Mouse (Mus musculus) right cerebral cortex, postnatal 36 days (tissue): ENCODE results near the gene Tbc1d17.

Source experiments
- DNase-seq, 2 experiments: peaks; one replicate each; pipeline ENCODE4 v3.0.0; 2022; ENCODE audit warnings: low spot score in 2 of 2, mixed read lengths in 1 of 2

Gene Tbc1d17

DNA sequence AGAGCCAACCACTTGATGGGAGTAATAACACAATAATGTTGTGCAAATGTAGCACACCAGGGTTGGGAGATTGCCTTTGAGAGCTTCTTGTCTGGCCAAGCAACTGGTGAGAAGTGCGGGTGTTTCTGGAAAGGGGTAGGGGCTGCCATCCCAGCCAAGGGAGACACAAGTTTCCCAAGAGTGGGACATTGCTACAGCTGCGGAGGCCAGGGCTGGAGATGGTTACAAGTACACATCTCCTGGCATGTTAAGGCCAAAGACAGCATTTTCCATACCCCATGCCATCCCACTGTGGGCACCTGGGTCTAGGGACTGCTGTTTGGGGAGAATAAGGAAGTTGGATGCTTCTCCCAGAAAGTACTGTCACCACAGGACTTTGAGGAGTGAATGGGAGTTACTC, 4.2 kb upstream of the Tbc1d17 start:
- no peak for DNase-seq

DNA sequence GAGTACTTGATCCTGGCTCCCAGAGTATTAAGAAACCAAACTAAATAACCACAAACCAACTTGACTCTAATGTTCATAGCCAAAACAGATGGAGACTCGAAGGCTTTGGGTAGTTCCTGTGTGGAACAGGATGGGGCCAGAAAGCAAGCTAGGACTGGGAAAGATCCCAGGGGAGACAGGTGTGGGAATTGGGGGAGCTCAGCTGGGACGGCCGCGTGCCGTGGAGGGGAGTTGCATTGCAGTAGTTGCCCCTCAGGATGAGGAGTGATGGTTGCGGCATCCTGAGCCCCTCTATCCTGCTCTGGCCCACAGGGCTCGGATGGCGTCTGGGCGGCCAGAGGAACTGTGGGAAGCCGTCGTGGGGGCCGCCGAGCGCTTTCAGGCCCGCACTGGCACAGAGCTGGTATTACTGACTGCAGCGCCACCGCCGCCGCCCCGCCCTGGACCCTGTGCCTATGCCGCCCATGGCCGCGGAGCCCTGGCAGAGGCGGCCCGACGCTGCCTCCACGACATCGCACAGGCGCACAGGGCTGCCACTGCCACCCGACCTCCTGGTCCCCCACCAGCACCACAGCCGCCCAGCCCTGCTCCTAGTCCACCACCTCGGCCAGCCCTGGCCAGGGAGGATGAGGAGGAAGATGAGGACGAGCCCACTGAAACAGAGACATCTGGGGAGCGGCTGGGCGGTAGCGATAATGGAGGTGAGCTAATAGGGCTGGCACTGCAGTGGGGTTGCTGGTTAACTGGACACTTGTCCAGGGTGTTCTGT, 3.6 kb upstream of the Tbc1d17 start:
- no peak for DNase-seq

DNA sequence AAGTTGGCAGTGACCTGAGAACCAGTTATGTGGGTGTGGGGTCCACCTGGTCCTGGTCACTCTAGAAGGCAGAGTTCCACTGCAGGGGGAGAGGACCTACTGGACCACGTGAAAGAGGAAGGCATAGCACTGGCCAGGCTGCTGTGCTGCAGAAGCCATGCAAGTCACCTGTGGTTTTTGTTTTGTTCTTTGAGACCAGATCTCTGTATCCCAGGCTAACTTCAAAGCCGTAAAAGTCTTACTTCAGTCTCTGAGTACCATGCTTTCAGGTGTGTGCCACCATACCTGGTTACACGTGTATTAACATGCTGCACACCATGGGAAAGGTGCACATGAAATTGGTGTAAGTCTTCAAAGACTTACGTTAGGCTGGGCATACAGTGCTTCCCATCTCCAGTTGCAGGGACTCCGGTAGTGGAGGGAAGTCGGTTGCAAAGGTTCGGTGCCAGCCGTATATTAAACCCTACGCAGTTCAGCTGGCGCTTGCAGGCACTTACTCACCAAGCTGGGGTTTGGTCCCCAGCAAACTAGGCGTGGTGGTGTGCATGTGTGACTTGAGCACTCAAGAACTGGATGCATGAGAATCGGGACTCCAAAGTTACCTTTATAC, 2.9 kb upstream of the Tbc1d17 start:
- DNase-seq: no peak

DNA sequence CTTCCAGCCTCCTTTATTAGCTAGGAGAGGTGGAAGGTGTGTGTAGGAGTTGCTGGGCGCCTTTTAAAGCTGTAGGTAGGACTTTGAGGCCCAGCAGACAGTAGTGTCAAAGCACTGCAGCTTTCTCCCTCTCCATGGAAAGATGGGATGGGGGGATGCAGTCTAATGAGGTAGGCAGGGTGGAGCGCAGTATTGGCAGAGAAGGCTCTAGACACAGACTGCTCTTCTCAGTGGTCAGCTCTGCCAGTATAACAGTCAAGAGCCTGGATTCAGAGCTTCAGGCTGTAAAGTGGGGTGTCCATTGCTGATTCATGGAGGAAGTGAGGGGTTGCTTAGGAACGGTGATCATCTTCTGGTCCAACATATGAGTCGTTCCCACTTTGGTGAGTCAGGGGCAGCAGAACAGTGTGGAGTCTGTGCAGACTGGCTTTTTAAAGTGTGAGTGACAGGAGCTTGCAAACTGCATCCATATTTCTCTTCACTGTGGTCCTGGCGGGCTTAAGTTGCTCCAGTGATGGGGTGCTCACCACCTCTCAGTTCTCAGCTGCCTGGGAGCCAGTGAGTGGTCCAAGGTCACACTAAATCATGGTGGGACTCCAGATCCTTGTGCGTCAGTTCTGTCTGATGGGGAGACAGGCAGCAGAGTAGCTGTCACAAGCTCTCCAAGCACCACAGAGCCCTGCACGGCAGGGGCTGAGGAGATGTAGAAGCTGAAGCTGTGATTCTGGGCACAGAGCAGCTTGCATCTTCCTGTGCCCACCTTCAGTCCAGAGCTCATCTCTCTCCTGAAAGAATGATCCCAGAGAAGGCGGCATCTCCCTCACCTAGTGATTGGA, 2.1 kb upstream of the Tbc1d17 start:
- DNase-seq: no peak

DNA sequence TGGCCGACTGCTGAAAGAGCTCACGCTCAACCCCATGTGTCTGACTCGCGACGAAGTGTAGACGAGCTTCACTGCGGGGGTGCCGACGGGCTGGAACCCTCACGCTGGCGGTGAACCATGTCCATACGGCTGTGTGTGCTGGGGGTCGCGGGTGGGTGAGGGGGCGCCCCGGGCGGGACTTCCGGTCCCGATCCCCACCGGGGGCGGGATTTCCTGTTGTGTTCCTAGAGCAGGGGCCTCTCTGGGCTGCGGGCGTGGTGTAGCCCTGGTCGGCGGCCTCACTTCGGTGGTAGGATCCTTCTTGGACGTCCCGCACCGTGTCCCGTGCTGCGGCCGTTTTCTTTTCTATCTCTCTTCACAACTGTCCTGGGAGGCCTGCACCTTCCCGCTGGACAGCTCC, 1.3 kb upstream of the Tbc1d17 start:
- DNase-seq: peak; percentile 70

DNA sequence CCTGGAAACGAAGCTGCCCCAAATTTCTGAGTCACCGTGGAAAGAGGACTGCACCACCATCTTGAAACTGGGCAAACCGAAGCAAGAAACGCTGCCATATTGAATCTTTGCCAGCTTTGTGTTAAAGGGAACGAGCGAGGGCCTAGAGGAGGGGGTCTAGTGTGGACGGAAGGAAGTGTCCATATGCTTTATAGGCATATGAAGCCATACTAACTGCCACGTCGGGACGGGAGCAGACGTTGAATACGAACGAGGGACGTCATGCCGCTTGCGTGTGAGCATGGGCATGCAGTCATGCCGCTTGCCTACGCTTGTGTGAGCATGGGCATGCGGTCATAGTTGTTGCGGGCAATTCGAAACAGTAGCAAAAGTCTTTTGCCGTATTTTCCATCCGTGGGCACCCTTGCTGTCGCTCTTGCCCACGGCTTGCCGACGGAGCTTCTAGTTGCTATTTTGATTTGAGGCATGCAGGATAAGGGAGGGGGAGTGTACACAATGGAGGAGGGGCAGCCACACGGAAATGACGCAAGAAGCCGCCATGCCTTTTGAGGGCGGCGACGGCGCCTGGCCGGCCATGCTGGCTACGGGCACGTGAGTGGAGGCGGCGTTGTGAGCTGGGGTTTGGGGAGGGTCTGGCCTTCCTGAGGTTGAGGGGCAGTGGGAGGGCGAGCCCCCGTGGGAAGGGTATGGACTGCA, 685 bp upstream of the Tbc1d17 start:
- peak; percentile 90 to 91 for DNase-seq

DNA sequence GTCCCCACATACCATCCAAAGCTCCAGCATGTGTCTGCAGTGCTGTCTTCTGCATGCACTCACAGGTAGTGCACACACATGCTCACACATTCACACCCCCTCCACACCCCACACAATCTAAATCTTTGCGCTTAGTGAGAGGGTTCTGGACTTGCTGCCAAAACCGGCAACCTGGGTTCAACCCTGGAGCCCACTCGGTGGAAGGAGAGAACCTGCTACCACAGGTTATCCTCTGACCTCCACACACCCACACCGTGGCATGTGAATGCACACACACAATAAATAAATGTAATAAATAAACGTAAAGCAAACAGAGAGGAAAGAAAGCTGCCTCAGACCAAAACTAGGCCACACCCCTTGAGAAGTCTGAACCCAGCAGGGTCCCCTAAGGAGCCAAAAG, 1.1 kb downstream of the Tbc1d17 start:
- no peak for DNase-seq

DNA sequence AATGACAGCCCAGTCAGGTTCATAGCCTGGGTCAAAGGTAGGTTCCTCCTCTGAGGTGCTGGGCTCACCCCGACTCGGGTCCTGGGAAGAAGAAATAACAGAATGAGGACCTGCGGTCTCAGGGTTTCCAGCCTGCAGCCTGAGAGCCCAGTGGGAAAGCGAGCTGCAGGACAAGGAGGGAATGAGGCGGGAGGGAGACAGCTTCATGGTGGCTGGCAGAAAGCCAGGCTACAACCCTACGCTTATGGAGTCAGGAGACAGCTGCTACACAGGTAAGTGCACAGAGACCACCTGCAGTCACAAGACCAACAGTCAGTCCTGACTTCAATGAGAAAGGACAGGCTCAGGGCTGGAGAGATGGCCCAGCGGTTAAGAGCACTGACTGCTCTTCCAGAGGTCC, 2.1 kb downstream of the Tbc1d17 start:
- no peak for DNase-seq

DNA sequence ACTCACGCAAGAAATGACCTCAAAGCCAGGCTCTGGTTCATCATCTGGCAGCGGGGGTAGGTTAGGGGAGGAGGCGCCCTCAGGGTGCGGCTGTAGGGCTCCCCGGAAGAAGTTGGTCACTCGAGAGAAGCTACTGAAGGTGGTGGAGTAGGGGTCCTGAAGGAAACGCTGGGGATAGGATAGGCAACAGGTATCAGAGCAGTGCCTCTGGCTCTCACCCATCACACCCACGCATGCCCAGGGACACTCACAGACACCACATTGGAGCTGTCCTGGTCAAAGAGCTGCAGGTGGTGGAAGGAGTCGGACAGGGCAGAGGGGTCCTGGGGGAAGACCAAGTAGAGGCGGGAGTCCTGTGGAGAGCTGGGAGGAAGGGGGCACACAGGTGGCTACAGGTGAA, 3.9 kb downstream of the Tbc1d17 start:
- no peak for DNase-seq

DNA sequence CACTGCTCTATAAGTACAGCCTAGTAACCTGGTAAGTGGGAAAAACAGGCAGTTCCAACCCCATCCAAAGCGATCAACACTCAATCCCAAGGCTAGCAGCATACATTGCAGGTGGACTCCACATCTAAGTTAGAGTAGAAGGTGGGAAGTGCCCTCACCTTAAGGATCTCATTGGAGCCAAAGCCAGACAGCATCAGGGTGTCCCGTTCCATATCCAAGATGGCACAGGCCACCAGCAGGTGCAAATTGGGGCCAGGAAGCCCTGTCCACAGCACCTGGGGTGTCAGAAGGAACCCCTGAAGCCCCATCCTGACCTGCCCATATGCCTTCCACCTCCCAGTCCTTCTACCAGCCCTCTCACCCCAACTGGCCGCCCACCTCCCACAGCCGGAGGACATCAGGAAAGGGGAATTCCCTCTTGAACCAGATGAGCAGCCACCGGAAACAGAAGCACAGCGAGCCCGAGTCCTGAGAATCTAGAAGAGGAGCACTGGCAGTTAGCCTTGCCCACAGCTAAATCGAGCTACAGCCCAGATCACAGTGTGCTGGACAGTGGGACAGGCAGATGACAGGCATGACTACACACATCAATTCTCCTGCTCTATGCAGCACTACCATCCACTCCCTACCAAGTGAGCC, 6.9 kb downstream of the Tbc1d17 start:
- no peak for DNase-seq

DNA sequence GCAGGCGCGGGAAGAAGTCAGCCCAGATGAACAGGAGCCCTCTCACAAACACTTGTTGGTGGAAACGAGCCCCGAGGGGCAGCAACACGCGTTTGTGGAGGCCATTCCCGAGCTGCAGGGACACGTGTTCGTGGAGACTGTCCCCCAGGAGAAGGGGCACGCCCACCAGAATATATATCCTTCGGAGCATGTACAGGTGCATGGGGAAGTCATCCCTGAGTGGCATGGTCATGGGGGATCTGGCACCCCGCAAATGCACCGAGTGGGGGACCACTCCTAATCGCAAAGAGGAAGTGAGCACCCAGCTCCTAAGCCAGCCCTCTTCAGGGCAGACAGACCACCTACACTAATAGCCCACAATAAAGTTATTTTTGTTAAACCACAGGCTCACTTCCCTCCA, 8.5 kb downstream of the Tbc1d17 start:
- DNase-seq: no peak

DNA sequence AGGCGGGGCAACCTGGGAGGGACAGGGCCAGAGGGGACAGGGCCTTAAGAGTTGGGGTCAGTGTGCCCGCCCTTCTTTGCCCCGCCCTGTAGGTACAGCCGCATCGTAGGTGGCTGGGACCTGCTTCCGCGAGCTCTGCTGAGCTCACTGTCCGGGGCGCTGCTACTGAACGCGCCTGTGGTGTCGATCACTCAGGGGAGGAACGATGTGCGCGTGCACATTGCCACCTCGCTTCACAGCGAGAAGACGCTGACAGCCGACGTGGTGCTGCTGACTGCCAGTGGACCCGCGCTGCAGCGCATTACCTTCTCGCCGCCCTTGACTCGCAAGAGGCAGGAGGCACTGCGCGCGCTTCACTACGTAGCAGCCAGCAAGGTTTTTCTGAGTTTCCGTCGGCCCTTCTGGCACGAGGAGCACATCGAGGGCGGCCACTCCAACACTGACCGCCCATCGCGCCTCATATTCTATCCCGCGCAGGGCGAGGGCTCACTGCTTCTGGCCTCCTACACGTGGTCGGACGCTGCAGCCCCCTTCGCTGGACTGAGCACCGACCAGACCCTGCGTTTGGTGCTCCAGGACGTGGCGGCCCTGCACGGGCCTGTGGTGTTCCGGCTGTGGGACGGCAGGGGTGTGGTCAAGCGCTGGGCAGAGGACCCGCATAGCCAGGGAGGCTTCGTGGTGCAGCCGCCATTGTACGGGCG, 9.2 kb downstream of the Tbc1d17 start:
- DNase-seq: no peak

DNA sequence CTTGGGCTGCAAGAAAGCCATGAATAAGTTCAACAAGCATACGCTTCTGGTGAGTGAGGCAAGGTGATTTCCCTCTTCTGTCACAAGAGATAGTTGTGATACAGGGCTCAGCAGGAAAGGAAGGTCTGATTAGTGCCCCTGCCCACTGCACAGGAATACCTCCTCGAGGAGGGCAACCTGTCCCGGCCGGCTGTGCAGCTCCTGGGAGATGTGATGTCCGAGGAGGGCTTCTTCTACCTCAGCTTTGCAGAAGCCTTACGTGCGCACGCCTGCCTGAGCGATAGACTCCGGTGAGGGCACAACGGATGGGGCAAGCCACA, 9.7 kb downstream of the Tbc1d17 start:
- DNase-seq: no peak

DNA sequence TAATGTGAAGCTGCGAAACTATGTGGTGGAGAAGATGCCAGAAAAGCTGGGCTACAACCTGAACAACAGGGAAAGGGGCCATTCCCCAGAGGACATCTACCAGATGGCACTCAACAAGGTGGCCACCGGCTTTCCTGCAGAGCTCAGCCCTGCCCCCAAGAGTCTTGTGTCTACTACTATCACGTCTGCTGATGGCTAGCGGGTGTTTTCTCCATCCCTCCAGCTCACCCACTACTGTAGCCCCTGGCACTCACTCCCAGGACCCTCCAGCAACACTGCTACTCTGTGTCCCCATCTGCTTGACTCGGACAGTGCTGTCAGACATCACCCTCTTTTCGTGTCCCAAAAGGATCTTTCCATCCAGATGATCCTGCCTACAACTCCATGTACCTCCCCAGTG, 10.8 kb downstream of the Tbc1d17 start:
- no peak for DNase-seq

DNA sequence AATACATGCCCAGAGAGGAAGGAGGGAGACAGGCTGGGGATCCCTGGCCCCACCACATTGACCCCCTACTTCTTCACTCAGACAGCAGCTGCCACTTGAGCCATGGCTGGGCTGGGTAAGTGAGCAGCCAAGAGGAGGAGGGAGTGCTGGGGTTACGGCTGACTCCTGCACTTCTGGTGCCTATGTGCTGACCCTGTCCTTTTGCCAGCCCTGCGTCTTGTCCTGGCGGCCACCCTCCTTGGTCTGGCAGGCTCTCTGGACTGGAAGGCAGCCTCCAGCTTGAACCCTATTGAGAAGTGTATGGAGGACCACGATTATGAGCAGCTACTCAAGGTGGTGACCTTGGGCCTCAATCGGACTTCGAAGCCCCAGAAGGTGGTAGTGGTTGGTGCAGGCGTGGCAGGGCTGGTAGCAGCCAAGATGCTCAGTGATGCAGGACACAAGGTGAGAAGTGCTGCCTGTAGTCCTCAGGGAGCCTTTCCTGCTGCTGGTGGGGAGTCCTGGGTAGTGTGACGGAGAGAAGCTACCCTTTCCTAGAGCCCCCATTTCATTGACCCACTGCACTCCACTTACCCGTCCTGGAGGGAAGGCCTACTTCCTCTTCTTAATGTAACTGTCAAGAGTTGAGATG, 12.3 kb downstream of the Tbc1d17 start:
- no peak for DNase-seq

DNA sequence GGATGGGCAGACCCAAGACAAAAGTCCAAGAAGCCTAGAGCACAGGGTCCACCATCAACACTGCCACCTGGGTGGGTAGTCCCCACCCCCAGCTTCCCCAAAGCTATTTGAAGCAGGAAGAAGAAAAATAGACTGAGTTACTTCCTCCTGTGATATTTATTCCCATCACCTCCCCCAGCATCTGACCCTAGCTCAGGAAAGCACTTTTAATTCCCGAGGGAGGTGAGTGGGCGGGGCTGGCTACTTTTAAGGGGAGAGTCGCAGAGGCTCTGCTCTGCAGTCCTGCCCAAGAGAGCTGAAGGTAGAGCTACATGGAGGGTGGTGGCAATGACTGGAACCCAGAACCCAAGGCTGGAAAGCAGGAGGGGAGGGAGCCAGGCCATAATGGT, 12.9 kb downstream of the Tbc1d17 start:
- no peak for DNase-seq

DNA sequence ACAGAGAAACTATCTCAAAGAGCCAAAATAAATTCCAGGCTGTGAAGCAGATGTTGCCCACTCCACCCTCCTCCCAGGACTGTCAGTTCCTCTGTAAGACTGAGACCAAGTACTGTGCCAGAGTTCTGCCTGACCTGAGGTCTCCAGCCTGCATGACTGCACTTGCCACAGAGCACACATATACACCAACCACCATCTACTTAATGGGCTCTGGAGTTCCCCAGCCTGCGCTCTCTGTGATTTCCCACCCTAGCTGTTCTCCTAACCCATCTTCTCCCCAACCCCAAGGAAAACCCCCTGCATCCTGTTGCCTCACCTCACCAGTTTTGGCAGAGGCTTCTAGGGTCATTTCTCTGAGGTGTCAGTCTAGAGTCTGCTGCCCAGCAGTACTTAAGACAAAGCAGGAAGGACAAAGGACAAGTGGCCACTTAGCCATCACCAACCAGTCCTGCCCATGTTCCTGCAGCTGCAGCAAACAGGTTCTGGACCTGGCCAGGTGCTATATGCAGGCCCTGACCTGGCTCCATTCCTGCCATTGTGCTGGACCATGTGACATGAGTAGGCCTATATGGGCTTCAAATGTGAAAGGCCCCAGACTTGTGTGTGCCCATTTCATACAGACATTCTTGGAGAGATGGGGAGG, 13.4 kb downstream of the Tbc1d17 start:
- no peak for DNase-seq

DNA sequence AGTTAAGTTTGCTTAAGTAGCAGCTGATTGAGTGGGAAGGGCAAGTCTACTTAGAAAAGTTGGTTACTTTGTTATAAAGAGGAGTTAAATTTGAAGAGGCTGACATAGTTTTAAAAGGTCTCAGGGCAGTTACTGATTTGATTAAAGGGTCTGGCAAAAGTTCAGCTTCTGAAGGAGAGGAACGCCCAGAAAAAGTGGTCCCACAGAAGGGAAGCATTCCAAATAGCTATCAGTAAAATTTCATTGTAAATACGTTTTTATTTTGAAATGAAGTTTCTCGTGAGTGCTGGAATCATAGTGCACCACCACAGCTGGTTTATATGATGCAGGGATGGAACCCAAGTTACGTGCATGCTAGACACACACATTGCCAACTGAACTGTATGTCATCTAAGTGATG, 16.1 kb downstream of the Tbc1d17 start:
- DNase-seq: no peak

DNA sequence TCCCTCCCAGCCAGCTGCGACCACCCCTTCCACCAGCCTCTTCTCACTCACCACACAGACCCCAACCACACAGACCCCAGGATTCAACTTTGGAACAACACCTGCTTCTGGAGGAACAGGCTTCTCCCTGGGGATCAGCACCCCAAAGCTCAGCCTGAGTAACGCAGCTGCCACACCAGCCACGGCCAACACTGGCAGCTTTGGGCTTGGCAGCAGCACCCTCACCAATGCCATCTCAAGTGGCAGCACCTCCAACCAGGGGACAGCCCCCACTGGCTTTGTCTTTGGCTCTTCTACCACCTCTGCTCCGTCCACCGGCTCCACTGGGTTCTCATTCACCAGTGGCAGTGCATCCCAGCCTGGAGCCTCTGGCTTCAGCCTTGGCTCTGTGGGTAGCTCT, 20.2 kb downstream of the Tbc1d17 start:
- DNase-seq: no peak

DNA sequence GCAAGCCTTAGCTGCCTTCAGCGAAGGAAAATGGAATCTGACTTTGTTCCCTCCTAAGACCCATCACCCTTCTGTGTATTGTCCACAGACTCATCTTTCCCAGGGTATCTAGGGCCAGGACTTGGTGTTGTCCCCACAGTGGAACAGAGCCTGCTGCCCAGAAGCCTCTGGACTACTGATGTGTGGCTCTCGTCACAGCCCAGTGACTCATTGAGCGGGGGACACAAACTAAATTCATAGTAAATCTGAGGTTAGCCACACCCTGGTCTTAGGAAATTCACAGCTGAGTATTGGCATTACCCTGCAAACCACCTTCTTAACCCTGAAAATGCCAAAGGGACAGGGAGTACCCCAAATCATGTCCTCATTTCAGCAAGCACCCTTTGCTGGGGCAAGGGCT, 22.1 kb downstream of the Tbc1d17 start:
- no peak for DNase-seq
